14 mouse cellular contexts compared by ENCODE assay signal in the genomic region with DNA sequence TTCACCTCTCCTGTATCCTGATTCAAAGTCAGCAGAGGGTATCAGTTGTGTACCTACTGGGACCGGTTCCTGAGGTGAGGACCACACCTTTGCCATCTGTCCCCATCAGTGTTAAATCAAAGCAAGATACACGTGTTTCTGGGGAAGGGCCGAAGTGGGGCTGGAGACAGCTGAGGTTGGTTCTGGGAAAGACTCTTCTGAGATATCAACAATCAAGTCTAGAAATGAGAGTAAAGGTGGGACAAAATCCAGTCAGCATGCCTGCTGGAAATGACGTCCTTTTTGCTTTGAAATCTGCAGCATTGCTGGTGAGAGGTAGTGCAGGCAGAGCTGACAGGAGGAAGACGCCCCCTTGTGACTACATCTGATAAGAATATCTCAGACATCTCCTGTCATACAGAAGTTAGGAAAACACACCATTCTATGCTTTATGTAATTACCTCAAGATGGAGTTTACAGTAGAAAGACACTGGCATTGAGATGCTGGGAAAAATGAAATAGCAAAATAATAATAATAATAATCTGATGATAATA. TPM values are rescaled to one million over a fixed set of nuclear protein-coding genes. Genes with fewer than 3 reads are reported as not detected.
A peak's percentile ranks its signal among the peaks of the same experiment; 100 is the strongest.
DNase-seq lines count a peak whose midpoint lies in the region; ATAC-seq and TF ChIP-seq lines count a peak whose summit lies in the region.
"Had no signal": no experiment of that assay in that cellular context is flagged by ENCODE, and none has a peak within 500 bp of the region (broad histone marks: within the 10 kb centered on the region; RNA-seq: fewer than 3 reads in every experiment).

No protein-coding gene starts in this region.

- WGBS in forebrain, postnatal 0 days, result 65% methylated on average over 5 of the region's 5 CpGs
- WGBS in forebrain, embryonic 10.5 days, result 71% methylated on average over 5 of the region's 5 CpGs
- WGBS in lung, postnatal 0 days, result 48% methylated on average over 5 of the region's 5 CpGs

- no peak for TF ChIP-seq EP300 in lung, postnatal 0 days (IDR thresholded peaks at IDR 0.05)

- H3K27ac ChIP-seq in forebrain, postnatal 0 days (ENCODE audit: low read depth, low read length), result no peak overlapping the region
- no peak overlapping the region for H3K27ac ChIP-seq in forebrain, embryonic 10.5 days
- no peak overlapping the region for H3K27ac ChIP-seq in lung, postnatal 0 days (ENCODE audit: low read length)
- H3K27ac ChIP-seq: forebrain, embryonic 13.5 days; heart, embryonic 10.5 days; hindbrain, embryonic 15.5 days; liver, embryonic 13.5 days had no signal

- no peak overlapping the region for H3K9ac ChIP-seq in forebrain, postnatal 0 days
- no peak overlapping the region for H3K9ac ChIP-seq in lung, postnatal 0 days (replicated peaks; ENCODE audit: low read depth)
- H3K9ac ChIP-seq: forebrain, embryonic 13.5 days; hindbrain, embryonic 15.5 days; liver, embryonic 13.5 days had no signal

- no peak for ATAC-seq in forebrain, postnatal 0 days
- no peak for ATAC-seq in lung, postnatal 0 days
- no peak for ATAC-seq in erythroblast, adult 5-6 weeks (replicated peaks; ENCODE audit: low FRiP score, poor library complexity, severe bottlenecking)
- ATAC-seq: forebrain, embryonic 13.5 days had no signal

- TF ChIP-seq CTCF in forebrain, postnatal 0 days (IDR thresholded peaks at IDR 0.05; ENCODE audit: low read depth), result peak; percentile 36
- TF ChIP-seq CTCF in lung, postnatal 0 days (IDR thresholded peaks at IDR 0.05), result peak; percentile 61

- H3K9me3 ChIP-seq in forebrain, postnatal 0 days (ENCODE audit: low read length), result no peaks in the 10 kb centered on the region
- no peaks in the 10 kb centered on the region for H3K9me3 ChIP-seq in forebrain, embryonic 10.5 days
- no peaks in the 10 kb centered on the region for H3K9me3 ChIP-seq in lung, postnatal 0 days (ENCODE audit: low read length)
- H3K9me3 ChIP-seq: forebrain, embryonic 13.5 days; heart, embryonic 10.5 days; hindbrain, embryonic 15.5 days; liver, embryonic 13.5 days had no signal

- DNase-seq in forebrain, postnatal 0 days, result no peak
- DNase-seq in forebrain, embryonic 10.5 days (ENCODE audit: extremely low spot score, low spot score), result no peak
- DNase-seq in lung, postnatal 0 days (ENCODE audit: low spot score), result peak; percentile 29
- no peak for DNase-seq in lung, postnatal 14 days
- peak; percentile 68 to 74 for DNase-seq in cerebellum, adult 18-20 months
- peak; percentile 20 for DNase-seq in mesoderm, embryonic 11.5 days (ENCODE audit: low read depth, low spot score)
- DNase-seq in urinary bladder, postnatal 36 days (ENCODE audit: low spot score in 2 of 2), result no peak
- DNase-seq: liver, embryonic 13.5 days; right cerebral cortex, postnatal 25 days had no signal

- no peaks in the 10 kb centered on the region; the same call in 1 of the 2 replicates for H3K4me1 ChIP-seq in forebrain, postnatal 0 days (ENCODE audit: insufficient read depth)
- H3K4me1 ChIP-seq in forebrain, embryonic 10.5 days, result peaks cover 15% of the 10 kb centered on the region
- H3K4me1 ChIP-seq in lung, postnatal 0 days (ENCODE audit: insufficient read depth, low read depth, low read length), result 0 out of 2 replicates have a peak, but pooled peaks cover 2% of the 10 kb centered on the region
- H3K4me1 ChIP-seq: liver, embryonic 13.5 days had no signal

- no peak overlapping the region for H3K4me2 ChIP-seq in forebrain, postnatal 0 days (ENCODE audit: low read depth)
- no peak overlapping the region for H3K4me2 ChIP-seq in lung, postnatal 0 days (replicated peaks; ENCODE audit: low read depth, low read length)
- H3K4me2 ChIP-seq: forebrain, embryonic 13.5 days; hindbrain, embryonic 15.5 days; liver, embryonic 13.5 days had no signal

- peaks cover 9% of the 10 kb centered on the region for H3K27me3 ChIP-seq in forebrain, postnatal 0 days (ENCODE audit: insufficient read depth, low read length)
- H3K27me3 ChIP-seq in forebrain, embryonic 10.5 days (ENCODE audit: poor library complexity, severe bottlenecking), result peaks cover 35% of the 10 kb centered on the region
- H3K27me3 ChIP-seq in lung, postnatal 0 days (replicated peaks; ENCODE audit: insufficient read depth, low read length), result peaks cover 11% of the 10 kb centered on the region; the same call in 1 of the 2 replicates

- H3K36me3 ChIP-seq in forebrain, postnatal 0 days (ENCODE audit: insufficient read depth), result no peaks in the 10 kb centered on the region
- no peaks in the 10 kb centered on the region for H3K36me3 ChIP-seq in forebrain, embryonic 10.5 days (replicated peaks)
- no peaks in the 10 kb centered on the region for H3K36me3 ChIP-seq in lung, postnatal 0 days (ENCODE audit: insufficient read depth, low read length)
- H3K36me3 ChIP-seq: heart, embryonic 10.5 days; hindbrain, embryonic 15.5 days; liver, embryonic 13.5 days had no signal

- no peak overlapping the region for H3K4me3 ChIP-seq in forebrain, postnatal 0 days (ENCODE audit: low read depth, low read length)
- H3K4me3 ChIP-seq in forebrain, embryonic 10.5 days, result no peak overlapping the region
- no peak overlapping the region for H3K4me3 ChIP-seq in lung, postnatal 0 days (ENCODE audit: low read depth, low read length)
- H3K4me3 ChIP-seq: forebrain, embryonic 13.5 days; heart, embryonic 10.5 days; hindbrain, embryonic 15.5 days; liver, embryonic 13.5 days; myocyte had no signal

RNA-seq across cellular contexts. Expression of a gene that starts 4.0 kb away (rescaled TPM):
- 1.3 and 3.0 TPM in 2 replicates for total RNA-seq in forebrain, postnatal 0 days (2014; rRNA removed)
- polyA plus RNA-seq in forebrain, postnatal 0 days (2015; fragmentation: Nextera tagmentation; extraction: Ambion mirVana), result 0.21 and 0.47 TPM in 2 replicates
- polyA plus RNA-seq in forebrain, embryonic 10.5 days (2016; fragmentation: Nextera tagmentation; extraction: Ambion mirVana), result 2.2 and 2.5 TPM in 2 replicates
- polyA plus RNA-seq in lung, postnatal 0 days (2015; fragmentation: Nextera tagmentation; extraction: Ambion mirVana), result 3.9 and 5.0 TPM in 2 replicates
- total RNA-seq in erythroblast, adult 5-6 weeks (2015; ENCODE audit: low replicate concordance), result 0.42 TPM in 1 of 2 replicates, not detected in the other
- total RNA-seq in erythroblast, adult 5-6 weeks (2017; ENCODE audit: low replicate concordance), result not detected in 2 replicates

Comparison
In these comparisons a context has a peak if more than half of its experiments do, and no peak if none do; other contexts are left out.
1. DNase-seq: peak in lung, postnatal 0 days (single experiment), cerebellum, adult 18-20 months (2 of 2) and mesoderm, embryonic 11.5 days (single experiment); none in forebrain, postnatal 0 days (single experiment), forebrain, embryonic 10.5 days (single experiment), lung, postnatal 14 days (single experiment) and urinary bladder, postnatal 36 days (0 of 2).